Mouse (Mus musculus): ENCODE measurements around the gene Abcb9. TPM values are rescaled to one million over a fixed set of nuclear protein-coding genes. Genes with fewer than 3 reads are reported as not detected.

Gene Abcb9
- total RNA-seq, 4 experiments from 2014 or later, result 11.4 to 21.3 (median 15.4) TPM

DNA sequence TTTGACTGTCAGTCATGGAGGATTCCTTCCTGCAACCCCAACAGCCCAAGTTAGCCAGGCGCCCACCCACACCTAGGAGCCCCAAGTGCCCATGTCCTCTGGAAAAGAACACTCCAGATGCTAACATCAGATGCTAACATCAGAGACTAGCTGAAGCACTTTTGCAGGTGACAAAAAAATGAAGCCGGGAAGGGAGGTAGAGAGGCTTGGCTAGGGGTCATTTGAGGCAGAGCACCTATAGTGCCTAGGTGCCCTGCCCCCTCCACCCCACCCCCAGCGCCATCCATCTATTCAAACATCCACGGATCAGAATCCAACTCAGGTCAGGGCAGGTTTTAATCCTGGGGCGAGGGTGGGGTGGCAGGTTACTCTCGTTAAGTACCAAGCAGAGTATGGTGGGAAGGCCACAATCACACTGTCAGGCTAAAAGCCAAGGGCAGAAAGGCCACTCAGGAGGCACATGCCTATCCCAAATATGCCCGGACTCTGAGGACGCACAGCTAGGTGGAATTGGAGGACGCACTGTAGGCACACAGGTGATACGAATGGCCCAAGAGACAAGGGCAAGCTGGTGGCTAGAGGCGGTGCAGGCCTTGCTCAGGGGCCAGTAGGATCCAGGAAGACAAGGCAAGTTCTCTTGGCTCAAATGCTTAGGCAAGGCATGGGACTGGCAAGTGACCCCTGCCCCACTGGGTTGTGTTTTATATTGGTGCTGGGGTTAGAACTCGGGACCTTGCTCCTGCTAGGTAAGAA, 1.6 kb downstream of the Abcb9 start:
- no peak for DNase-seq

DNA sequence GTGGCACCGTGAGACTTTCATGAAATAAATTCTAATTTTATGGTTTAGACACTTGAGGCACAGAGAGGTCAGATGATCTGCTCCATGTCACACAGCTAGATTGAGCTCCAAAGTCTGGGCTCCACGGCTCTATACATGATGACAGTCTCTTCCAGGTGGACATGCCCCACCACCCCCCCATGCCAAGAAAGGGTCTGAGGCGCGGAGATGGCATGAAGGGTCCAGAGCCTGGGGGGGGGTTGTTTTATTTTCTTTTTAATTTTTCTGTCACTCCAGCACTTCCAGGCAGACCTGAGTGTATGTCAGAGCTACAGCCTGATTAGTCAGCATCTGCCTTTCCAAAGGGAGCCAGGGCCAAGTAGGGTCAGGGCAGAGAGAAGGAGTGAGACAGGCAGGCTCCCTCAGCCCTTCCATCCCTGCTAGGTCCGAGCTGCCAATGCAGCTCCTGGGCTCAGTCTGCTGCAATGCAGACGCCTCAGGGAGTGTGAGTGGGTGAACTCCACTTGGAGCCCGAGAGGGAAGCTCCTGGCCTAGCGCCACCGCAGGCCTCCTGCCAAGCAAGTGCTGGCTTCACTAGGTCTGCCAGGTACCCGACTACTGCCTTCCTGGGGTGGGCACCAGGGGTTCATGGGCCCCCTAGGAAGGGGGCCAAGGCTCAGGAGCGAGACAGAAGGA, 2.3 kb downstream of the Abcb9 start:
- DNase-seq, result no peak

DNA sequence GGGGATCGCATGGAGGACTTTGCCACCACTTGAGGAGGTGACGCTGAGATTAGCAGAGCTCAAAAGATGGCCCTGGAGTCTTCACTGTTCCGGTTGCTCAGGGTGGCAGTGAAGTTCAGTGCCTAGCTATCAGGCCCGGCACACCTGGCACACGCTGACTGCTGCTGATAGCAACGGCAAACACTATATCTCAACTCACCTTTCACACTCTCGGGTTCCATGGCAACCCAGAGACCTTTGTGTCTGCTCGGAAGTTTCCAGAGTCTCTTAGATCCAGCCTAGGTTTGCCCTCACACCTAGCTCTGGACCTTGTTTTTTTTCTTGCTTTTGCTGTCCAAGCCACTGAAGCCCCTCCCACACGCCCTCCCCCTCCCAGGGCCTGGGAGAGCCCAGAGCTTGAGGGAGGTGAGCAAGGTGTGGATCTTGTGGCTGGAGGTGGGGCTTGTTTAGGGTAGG, 3.6 kb downstream of the Abcb9 start:
- no peak for DNase-seq

DNA sequence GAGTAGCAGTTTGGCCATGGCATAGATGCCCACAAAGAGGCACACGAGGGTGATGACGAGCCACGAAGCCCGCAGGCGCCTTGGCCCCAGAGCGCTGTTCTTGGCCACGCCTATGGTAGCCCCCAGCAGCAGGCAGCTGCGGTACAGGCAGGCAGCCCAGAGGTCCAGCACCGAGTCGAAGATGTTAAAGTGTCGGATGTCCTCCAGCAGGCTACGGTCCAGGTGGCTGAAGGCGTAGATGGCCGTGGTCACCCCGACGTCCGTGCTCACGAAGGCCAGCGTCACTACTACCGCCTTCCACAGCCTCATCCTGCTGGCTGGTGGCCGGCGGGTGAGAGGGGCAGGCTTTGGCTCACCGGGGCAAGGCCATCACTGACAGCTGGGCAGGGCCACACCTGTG, 5.7 kb downstream of the Abcb9 start:
- no peak for DNase-seq

DNA sequence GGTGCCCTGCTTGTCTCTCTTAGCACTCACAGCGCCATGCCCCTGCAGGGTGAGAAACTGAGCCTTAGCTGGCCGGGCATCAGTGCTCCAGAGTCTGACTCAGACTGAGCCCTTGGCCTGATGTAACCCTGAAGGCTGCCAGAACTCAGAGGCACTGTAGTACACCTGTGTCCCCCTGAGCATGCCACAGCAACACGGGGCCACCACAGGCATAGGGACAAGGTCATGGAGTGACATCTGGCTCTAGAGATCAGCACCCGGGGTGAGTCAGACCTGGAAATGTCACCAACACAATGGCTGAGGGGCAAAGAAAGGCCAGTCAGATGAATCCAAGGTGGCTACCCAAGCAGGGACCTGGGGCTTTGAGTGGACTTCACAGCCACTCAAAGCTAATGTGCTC, 8.7 kb downstream of the Abcb9 start:
- DNase-seq, result peak; percentile 61

DNA sequence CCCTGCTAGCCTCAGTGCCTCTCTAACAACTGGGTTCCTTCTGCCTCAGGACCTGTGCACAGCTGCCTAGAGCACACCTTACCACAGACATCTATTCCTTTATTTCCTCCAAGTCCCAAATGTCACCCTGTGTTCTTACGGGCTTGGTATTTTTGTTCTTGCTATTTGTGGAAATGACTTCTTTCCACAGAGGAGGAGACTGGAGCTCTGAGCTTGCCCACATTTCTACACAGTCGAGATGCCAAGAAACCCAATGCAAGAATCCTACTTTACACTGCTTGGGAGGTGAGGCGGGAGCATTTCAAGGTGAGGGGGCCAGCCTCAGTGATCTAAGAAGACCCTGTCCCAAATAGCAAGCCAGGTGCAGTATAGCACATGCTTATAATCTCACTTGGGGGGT, 10.1 kb downstream of the Abcb9 start:
- DNase-seq, result no peak

DNA sequence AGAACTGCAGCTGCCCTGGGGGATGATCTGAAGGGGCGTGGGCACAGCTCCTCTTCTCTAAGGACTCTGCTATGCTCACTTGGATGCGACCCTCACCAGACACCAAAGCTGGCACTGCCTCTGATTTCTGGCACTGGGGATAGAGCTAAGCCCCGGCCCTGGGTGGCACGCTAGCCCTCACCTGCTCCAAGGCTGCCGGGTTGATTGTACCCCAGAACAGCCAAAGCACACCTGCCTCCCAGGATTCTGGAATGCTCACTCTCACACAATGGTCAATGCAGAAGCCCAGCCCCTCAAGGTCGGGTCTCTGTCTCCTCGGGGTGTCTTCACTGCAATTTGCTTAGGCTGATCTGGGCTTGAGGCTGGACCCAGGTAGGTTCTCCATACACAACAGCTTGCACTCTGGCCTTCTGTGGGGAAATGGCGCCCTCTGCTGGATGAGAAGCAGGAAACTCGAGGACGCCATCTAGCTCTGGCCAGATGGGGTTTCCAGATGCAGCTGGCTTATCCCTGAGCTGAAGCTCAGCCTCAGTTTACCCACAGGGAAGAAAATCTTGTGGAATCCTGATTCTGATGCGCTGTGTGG, 10.9 kb downstream of the Abcb9 start:
- DNase-seq, result peak; percentile 71

DNA sequence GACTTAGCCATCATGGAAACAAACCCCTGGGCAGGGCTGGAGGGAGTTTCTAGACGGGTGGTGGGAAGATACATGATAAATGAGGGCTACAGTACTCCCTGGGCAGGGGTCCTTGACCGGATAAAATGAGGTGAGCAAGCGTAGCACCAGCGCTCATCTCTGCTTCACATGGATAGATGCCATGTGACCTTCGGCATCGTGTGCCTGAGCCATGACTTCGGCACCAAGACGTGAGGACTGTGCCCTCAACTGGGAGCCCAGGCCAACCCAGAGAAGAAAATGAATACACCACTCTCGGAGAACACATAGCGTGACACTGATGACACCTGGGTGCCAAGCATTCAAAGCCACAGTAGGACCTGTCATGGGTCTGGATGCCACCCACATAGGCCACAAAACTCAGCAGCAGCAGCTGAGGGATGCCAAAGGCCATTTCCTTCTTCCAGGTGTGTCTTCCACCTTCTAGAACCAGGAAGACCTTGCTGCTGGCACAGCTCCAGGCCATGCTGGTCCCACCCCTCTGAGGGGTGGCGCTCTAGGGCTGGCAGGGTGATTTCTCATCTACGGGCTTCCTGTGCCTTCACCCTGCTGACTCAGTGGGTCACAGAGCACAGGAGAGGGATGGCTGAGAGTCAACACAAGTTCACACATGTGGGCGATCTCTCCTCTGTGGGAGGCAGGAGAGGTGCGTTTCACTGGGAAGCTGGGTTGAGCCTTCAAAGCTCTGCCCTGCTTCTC, 11.6 kb downstream of the Abcb9 start:
- DNase-seq, result no peak

DNA sequence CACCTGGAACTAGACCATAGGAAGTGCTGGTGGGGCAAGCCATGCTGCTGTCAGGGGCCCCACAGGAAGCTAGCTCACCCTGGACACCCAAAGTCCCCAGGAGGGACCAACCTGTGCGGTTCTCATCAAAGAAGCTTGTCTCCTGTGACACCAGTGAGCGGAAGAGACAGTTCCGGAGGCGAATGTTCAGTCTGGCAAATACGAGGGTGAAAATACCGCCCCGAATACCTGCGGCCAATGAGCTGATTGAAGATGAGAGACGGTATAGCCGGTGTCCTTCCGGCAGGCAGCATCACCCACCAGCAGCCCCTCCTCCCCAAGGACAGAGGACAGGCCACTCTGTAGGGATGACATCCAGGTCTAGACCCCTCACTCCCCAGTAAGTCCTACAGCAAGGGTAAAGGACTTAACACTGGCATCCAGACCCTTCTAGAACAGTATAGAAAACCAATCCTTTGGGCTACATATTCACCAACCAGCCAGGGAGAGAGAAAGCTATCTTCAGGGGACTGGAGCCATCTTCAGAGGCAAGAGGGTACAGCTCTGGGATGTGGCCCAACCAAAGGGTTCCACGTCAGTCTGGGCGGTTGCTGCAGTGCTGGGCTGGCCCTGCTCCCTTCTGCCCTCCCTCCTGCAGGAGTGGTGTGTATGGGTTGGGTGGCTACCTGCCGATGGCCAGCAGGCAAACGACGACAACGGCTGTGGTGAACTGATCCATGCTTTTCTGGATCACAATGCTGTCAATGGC, 12.5 kb downstream of the Abcb9 start:
- no peak for DNase-seq

DNA sequence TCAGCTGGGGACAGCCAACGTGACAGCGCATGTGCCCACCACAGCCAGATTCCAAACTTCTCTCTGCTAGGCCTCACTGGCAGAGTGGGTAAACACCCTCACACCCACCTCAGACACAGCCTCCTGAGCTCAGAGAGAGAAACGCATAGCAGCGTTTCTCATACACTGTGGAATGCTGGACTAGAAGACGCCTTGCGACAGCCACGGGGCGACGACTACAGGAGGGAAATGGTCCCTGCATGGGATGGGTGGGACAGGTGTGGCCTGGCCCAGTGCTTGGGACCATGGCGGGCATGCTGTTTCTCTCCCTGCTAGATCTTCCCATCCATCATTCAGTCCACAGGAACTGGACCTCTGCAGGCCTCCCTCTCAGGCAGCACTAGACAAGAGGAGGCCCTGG, 13.2 kb downstream of the Abcb9 start:
- DNase-seq, result no peak

DNA sequence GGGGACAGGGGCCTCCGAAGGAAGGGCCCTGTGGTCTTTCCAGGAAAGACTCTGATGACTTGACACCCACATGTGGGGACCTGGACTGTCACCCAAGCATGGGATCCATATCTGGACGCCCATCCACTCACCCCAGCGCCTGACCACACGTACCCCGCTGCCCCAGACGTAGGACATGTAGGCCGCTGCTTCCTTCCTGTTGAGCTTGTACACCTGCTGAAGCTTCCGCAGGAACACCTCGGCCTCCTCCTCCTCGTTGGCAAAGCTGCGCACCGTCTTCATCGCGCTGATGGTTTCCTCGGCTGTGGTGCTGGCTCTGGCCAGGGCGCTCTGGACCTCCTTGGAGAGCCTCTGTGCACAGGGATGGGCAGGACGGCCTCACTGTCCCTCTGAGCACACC, 15.7 kb downstream of the Abcb9 start:
- no peak for DNase-seq

DNA sequence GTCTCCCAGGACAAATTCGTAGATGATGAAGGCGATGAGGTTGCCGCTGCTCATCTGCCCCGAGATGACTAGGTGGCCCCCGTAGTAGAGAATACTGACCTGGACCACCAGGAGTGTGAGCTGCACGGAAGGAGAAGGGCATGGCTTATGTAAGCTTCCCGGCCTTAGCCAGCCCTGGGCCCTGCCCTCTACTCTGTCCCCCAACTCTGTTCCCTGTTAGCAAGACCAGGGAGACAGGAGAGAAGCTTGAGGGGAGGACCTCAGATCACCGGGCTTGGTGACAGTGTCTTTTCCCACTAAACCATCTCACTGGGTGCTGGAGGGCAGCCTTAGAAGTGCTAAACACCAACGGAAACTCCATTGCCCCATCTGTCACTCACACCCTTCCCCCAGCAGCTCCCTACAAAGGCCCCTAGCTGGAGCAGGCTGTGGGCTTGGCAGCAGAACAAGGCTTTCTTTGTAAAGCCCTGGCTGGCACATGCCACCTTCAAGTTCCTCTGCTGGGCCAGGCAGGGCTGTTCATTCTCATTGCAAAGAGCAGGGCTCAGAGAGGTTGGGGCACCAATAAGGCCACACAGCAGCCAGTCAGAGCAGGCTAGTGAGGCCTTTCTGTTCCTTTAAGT, 16.7 kb downstream of the Abcb9 start:
- DNase-seq, result no peak

DNA sequence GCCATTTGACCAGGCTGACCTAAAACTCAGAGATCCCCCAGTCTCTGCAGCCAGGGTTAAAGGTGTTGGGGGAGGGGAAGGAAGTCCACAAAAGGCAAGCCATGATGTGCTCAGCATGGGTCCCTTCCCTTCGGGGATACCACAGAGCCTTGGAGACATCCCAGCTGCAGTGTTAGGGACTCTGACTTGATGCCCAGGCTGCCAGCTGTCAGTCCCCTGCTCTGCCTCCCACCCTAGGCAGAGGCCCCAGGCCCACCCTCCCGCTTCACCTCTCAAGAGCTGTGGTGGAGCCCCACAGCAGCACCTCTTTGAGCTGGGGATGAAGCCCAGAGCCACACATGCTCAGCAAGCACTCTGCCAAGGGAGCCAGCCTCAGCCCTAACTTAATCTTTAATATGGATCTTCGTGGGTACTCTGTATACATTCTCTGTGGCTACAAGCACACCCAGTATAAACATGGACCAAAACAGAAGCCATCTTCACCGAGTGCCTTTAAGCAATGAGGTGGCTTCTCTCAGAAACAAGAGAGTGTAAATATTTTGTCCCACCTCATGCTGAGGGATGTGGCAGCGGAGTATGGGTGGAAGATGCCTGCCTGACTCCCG, 17.6 kb downstream of the Abcb9 start:
- DNase-seq, result no peak

DNA sequence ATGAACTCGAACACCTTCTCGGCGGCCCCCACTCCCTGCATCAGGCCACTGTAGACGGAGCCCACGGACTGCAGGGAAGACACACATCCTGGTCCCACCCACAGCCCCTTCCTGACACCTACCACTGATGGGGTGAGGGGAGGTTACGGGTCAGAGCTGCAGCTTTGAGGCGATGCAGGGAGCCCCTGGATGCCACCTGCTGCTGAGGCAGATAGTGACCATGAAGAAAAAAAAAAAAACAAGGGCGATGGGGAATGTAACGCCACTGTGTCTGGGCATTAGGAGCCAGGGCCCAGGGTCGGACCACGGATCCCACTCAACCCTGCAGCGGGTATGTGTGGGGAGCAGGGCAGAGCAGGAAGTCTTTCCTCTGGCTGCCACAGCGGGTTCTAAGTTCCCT, 18.4 kb downstream of the Abcb9 start:
- DNase-seq, result no peak

DNA sequence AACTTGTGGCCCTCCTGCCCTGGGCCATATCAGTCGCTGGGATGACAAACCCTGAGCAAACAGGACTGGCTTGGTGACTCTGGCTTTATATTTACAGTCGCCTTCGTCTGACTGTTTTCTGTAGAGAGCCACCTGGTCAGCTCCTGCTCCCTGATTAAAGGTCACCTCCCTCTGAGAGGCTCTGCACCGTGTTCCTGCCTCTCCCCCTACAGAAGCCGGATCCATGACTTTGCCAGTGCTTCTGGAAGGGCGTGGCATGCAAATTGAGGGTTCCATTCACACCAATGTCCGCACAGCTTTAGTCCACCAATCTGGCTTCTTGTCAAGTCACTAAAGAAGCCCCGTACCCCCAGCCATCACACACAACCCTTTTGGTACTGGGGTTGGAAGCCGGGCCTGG, 19.0 kb downstream of the Abcb9 start:
- DNase-seq, result no peak

DNA sequence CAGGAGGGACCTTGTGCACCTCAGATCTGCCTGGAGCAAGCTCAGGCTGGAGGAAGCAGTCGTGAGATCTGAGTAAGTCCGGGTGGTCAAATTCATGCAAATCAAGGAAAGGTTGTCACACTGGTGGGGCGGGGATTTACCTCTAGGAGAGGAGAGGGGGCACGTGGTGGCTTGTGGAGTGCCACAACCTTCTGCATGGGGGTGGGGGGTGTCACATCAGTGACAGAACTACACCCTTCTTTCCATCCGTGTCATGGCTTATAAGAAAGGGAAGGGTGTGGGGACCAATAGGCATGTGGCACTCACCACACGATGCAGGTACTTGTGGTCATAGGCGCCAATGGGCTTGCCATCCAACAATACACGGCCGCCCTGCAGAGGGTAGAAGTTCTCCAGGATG, 19.9 kb downstream of the Abcb9 start:
- DNase-seq, result no peak

DNA sequence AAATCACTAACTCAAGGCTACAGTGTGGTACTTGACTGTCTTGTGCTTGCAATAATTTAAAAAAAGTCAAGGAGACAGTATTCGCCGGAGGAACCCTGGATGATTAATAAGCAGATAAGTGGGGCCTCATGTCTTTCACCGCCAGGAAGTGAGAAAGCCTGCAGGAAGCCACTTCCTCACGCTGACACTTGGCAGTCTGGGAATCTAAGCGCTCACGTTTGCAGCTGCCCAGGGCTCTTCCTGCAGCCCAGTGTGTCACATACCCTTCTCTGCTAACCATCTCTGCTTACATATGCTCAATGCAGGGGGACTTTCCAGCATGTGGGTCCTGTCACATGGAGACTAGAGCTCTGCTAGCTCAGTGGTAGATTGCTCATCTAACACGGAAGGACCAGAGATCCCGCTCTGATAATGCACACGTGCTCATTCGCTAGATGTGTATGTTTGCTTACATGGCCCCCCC, 20.7 kb downstream of the Abcb9 start:
- no peak for DNase-seq

DNA sequence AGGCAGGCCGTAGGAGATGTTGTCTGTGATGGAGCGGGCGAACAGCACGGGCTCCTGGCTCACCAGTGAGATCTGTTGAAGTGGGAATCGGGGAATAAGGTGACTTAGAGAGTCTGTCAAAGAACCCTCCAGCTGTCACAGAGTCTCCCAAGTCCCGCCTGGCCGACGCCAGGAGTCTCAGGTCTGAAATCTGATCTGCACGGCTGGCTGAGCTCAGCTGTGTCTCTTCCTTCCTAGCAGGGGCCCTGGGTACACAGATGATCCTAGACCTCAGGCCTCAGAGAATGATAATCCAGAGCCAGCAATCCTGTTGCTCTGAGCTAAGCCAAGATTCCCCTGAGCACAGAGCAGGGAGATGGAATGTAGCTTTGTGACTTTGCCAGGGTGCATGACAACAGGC, 21.9 kb downstream of the Abcb9 start:
- DNase-seq, result no peak

DNA sequence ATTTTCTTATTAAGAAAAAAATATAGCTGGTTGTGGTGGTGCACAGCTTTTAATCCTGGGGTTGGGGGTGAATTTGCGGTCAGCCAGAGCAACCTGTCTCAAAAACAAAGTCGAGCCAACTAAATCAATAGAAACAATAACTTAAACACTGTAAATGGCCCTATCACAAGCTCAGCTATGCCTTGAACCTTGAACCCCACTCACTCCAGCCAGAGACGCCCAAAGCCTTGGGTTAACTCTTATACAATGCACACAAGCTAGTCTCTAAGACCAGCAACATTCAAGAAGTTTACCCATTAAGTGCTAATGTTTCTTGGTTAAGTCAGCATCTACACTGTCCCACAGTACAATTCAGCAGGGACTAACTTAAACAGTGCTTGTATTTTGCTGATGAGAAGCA, 25.9 kb downstream of the Abcb9 start:
- DNase-seq, result no peak

DNA sequence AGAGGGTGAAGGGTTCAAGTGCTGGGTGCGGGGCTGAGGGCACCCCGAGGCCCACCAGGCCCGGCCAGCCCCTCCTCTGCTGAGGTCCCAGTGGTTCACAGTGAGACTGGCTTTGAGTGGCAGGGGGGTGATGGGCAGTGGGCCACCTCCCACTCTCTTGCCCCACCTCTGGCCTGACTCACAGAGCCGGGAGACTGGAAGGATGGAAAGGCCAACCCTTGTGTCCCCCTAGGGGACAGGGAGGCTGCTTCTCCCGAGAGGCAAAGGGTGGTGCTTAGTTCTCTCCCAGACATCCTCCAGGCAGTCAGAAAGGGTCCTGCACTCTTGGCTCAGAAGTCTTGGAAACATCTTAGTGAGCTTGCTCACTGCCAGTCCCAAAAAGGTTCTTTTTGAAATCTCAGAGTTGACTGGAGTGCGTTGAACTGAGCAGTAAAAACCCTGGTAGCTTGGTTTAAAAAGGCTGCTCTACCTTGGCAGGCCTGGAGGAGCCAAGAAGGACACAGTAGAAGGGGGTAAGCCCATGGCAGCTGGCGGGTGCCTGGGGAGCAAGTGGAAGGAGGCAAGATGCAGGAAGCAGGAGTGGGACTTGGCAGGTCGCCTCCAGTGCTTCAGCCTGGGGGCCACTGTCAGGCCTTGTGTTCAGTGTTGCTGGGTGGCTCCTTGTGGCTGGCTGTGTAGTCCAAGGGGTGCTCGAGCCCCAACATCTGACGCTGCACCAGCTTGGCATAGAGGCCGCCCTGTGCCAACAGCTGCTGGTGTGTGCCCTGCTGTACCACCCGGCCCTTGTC, 33.4 kb downstream of the Abcb9 start:
- DNase-seq, result no peak

DNA sequence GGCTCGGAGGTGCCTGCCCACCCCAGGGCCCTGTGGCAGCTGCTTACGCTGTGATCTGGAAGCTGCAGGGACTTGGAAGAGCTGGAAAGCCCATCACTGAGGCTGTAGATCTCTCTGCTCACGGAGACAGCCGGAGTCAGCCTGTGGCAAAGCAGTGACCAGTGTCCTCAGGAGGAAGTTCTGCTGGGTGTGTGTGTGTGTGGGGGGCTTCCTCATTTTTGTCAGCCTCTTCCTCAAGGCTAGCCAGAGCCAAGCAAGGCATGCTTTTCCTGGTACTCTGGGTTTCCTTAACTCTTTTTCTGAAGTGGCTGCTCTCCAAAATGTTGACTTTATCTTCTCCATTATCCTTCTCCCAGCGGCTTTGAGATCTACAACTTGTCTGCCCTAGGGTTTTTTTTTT, 35.9 kb downstream of the Abcb9 start:
- no peak for DNase-seq
